In the genomic region with DNA sequence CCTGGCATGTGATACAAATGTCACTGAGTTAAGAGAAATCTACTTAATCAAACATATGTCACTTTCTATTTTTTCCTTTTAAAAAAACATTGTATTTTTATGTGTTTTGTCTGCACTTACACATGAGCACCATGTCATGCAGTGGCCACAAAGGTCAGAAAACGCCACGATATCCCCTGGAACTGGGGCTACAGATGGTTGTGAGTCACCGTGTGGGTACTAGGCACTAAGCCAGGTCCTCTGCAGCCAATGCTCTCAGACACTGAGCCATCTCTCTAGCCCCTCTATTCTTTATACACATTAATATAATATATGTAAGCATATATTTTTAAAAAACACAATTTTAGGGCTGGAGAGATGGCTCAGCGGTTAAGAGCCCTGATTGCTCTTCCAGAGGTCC, we compare ENCODE assay signal across 20 mouse cellular contexts. TPM values are rescaled to one million over a fixed set of nuclear protein-coding genes. Genes with fewer than 3 reads are reported as not detected.
DNase-seq lines count a peak whose midpoint lies in the region.
"Had no signal": no experiment of that assay in that cellular context is flagged by ENCODE, and none has a peak within 500 bp of the region (broad histone marks: within the 10 kb centered on the region; RNA-seq: fewer than 3 reads in every experiment).

No protein-coding gene starts in this region.

- no peaks in the 10 kb centered on the region for H3K9me3 ChIP-seq in heart, embryonic 10.5 days
- H3K9me3 ChIP-seq: G1E; heart, embryonic 13.5 days; intestine, embryonic 15.5 days; limb, embryonic 13.5 days; midbrain, embryonic 12.5 days had no signal

- H3K4me1 ChIP-seq in heart, embryonic 10.5 days: no peaks in the 10 kb centered on the region
- H3K4me1 ChIP-seq: intestine, embryonic 15.5 days; limb, embryonic 13.5 days; midbrain, embryonic 12.5 days had no signal

- H3K27me3 ChIP-seq in heart, embryonic 10.5 days (ENCODE audit: insufficient read depth, poor library complexity, severe bottlenecking): no peaks in the 10 kb centered on the region
- H3K27me3 ChIP-seq: heart, embryonic 13.5 days; intestine, embryonic 15.5 days; limb, embryonic 13.5 days; midbrain, embryonic 12.5 days had no signal

- 88% methylated on average over 4 of the region's 4 CpGs for WGBS in heart, embryonic 10.5 days

- no peak overlapping the region for H3K27ac ChIP-seq in heart, embryonic 10.5 days
- H3K27ac ChIP-seq: heart, embryonic 13.5 days; hindbrain, embryonic 14.5 days; intestine, embryonic 15.5 days; limb, embryonic 13.5 days; liver, embryonic 14.5 days; midbrain, embryonic 12.5 days had no signal

- peak; percentile 22 for DNase-seq in heart, adult 11 months
- no peak for DNase-seq in heart, embryonic 10.5 days (ENCODE audit: low spot score)
- DNase-seq in Muller cell, postnatal 12 days (ENCODE audit: inconsistent ontology term): peak; percentile 30
- peak; percentile 48 to 56 for DNase-seq in cerebellum, adult 18-20 months
- DNase-seq in cerebellum, postnatal 25 days: peak; percentile 59 to 79
- DNase-seq in right cerebral cortex, postnatal 36 days (ENCODE audit: low spot score in 2 of 2): no peak
- no peak for DNase-seq in heart, postnatal 4 days
- DNase-seq: embryo, embryonic 11 days; forebrain, postnatal 0 days; kidney, adult 9 months; kidney, postnatal 25 days; layer of hippocampus, adult 9-11 months; thymus, postnatal 25 days had no signal

- H3K4me3 ChIP-seq in heart, embryonic 10.5 days: no peak overlapping the region
- H3K4me3 ChIP-seq: heart, embryonic 13.5 days; intestine, embryonic 15.5 days; limb, embryonic 13.5 days; midbrain, embryonic 12.5 days had no signal

- peaks cover 69% of the 10 kb centered on the region for H3K36me3 ChIP-seq in heart, embryonic 10.5 days

RNA-seq across cellular contexts. Expression of a gene that starts 32.9 kb away (rescaled TPM):
- polyA plus RNA-seq in heart, embryonic 10.5 days (2016; fragmentation: Nextera tagmentation; extraction: Ambion mirVana): 17.7 and 17.8 TPM in 2 replicates
- total RNA-seq in heart, postnatal 4 days (2021): 10 to 100 TPM; 18.1 to 19.9 TPM

RNA-seq across cellular contexts. Expression of a gene that starts 33.0 kb away (rescaled TPM):
- 39.1 and 39.2 TPM in 2 replicates for polyA plus RNA-seq in heart, embryonic 10.5 days (2016; fragmentation: Nextera tagmentation; extraction: Ambion mirVana)
- 10 to 100 TPM; 25.2 to 25.3 TPM for total RNA-seq in heart, postnatal 4 days (2021)

Comparison
In these comparisons a context has a peak if more than half of its experiments do, and no peak if none do; other contexts are left out.
1. DNase-seq: peak in heart, adult 11 months (single experiment), Muller cell, postnatal 12 days (single experiment), cerebellum, adult 18-20 months (2 of 2) and cerebellum, postnatal 25 days (2 of 2); none in heart, embryonic 10.5 days (single experiment), right cerebral cortex, postnatal 36 days (0 of 2) and heart, postnatal 4 days (single experiment).